Mouse (Mus musculus) liver, embryonic 14.5 days (tissue): Measurements from ENCODE around the gene Gabrg3. TPM values are rescaled to one million over a fixed set of nuclear protein-coding genes. Genes with fewer than 3 reads are reported as not detected.
A peak's percentile ranks its signal among the peaks of the same experiment; 100 is the strongest.

Experiments used
- ATAC-seq: fragments of 200-750 bp; cut with Nextera tagmentation; 2 replicates; pipeline ENCODE4 v1.8.0; 2017; ENCODE audit warnings: moderate number of reproducible peaks, mild to moderate bottlenecking, moderate library complexity; ENCODE audit not compliant: insufficient read depth
- DNase-seq, 3 experiments: peaks; one replicate each; pipeline ENCODE4 v3.0.0-alpha.2; 2012 to 2013; ENCODE audit warnings: low read depth in 3 of 3, low spot score in 3 of 3
- H3K27ac ChIP-seq: fragments of 300-500 bp; sonication (generic); 2 replicates; pipeline ENCODE4 v1.5.1; 2014; ENCODE audit warnings: moderate library complexity, mild to moderate bottlenecking, control low read depth, inconsistent platforms
- H3K27me3 ChIP-seq: fragments of 300-500 bp; sonication (generic); 2 replicates; pipeline ENCODE4 v1.6.1; 2014; ENCODE audit warnings: mild to moderate bottlenecking, low read length, moderate library complexity; ENCODE audit not compliant: control insufficient read depth, insufficient read depth
- H3K36me3 ChIP-seq: fragments of 300-500 bp; sonication (generic); replicated peaks from 2 replicates; pipeline ENCODE4 v1.6.1; 2014; ENCODE audit warnings: low read depth; ENCODE audit not compliant: control insufficient read depth, insufficient read depth
- H3K4me1 ChIP-seq, 2 experiments: fragments of 200-500 bp in 1 of 2; fragments of 300-500 bp in 1 of 2; sonication (generic) in 1 of 2; replicated peaks; 2 replicates each; pipeline ENCODE4 v1.6.1; 2012 to 2014; ENCODE audit warnings: antibody characterized with exemption in 1 of 2, inconsistent platforms in 1 of 2, low read length in 1 of 2; ENCODE audit not compliant: control insufficient read depth in 2 of 2, insufficient read depth in 2 of 2
- H3K4me2 ChIP-seq: fragments of 300-500 bp; sonication (generic); 2 replicates; pipeline ENCODE4 v1.6.1; 2014; ENCODE audit warnings: low read depth, mild to moderate bottlenecking, control low read depth, moderate library complexity
- H3K4me3 ChIP-seq, 2 experiments: fragments of 200-500 bp in 1 of 2; fragments of 300-500 bp in 1 of 2; sonication (generic) in 1 of 2; 2 replicates each; pipeline ENCODE4 v1.5.1; 2012 to 2014; ENCODE audit warnings: low read depth in 2 of 2, low read length in 2 of 2, mild to moderate bottlenecking in 2 of 2, control low read depth in 1 of 2, inconsistent platforms in 1 of 2, moderate library complexity in 1 of 2; ENCODE audit not compliant: insufficient read depth in 1 of 2
- H3K9ac ChIP-seq: fragments of 300-500 bp; sonication (generic); replicated peaks from 2 replicates; pipeline ENCODE4 v1.6.1; 2014; ENCODE audit warnings: mild to moderate bottlenecking, control low read depth, moderate library complexity
- H3K9me3 ChIP-seq: fragments of 300-500 bp; sonication (generic); 2 replicates; pipeline ENCODE4 v1.6.1; 2016; ENCODE audit warnings: low read length, mixed read lengths; ENCODE audit not compliant: control insufficient read depth
- CTCF ChIP-seq: IDR thresholded peaks from 2 replicates; pipeline ENCODE4 v1.5.1; 2016; ENCODE audit warnings: antibody characterized with exemption, low read depth, control low read depth
- EP300 ChIP-seq: IDR thresholded peaks from 2 replicates; pipeline ENCODE4 v1.6.1; 2016; ENCODE audit warnings: antibody characterized with exemption, low read depth
- WGBS: fragments of 180-500 bp; shearing (Covaris S2); extraction: QIAGEN DNeasy Blood & Tissue Kit; methylation state at CpG from one replicate; pipeline ENCODE4 v1.1.7; 2014; ENCODE audit not compliant: insufficient replicate concordance; 5-methylcytosine and 5-hydroxymethylcytosine counted together
- polyA plus RNA-seq, 2 experiments: library from polyadenylated mRNA; depleted of rRNA in 1 of 2; stranded (reverse) in 1 of 2; unstranded in 1 of 2; fragments of >200 nt; fragmentation: Nextera tagmentation in 1 of 2; extraction: Ambion mirVana in 1 of 2; gene quantifications; 2 replicates each; pipeline versions ENCODE4 v1.2.1 to v1.2.3; 2012 to 2014

Gabrg3 gene
- polyA plus RNA-seq (2012; rRNA removed), result 0.01 and 0.03 TPM in 2 replicates
- not detected in 2 replicates for polyA plus RNA-seq (2014; fragmentation: Nextera tagmentation; extraction: Ambion mirVana)

- peaks cover 13% of the 10 kb centered on the region for H3K27me3 ChIP-seq
- no peak for TF ChIP-seq CTCF
- TF ChIP-seq EP300, result no peak
- H3K4me3 ChIP-seq, result no peak within 1 kb of the TSS
- no peak for ATAC-seq
- no peak within 1 kb of the TSS for H3K9ac ChIP-seq
- H3K27ac ChIP-seq, result no peak within 1 kb of the TSS
- peak within 1 kb of the TSS; percentile 20; the same call in 1 of the 2 replicates for H3K4me2 ChIP-seq
- DNase-seq, result no peak
- under 1% methylated on average over 59 of the region's 71 CpGs for WGBS
- no peaks in the 10 kb centered on the region for H3K4me1 ChIP-seq
- no peaks in the 10 kb centered on the region for H3K9me3 ChIP-seq
- H3K36me3 ChIP-seq, result no peaks in the 10 kb centered on the region
Measured at GRCm38 (mm10) chr7:57386517-57387340, at the start of gene Gabrg3. TSS of gene Gabrg3 (minus strand) at chr7:57387188.

GRCm38 (mm10) chr7:57422675-57423074, 35.7 kb upstream of the Gabrg3 start:
- 69% methylated on average over 1 of the region's 1 CpGs for WGBS
- H3K9ac ChIP-seq, result no peak overlapping the region
- H3K4me3 ChIP-seq, result no peak overlapping the region
- ATAC-seq, result no peak
- H3K27me3 ChIP-seq, result no peaks in the 10 kb centered on the region
- H3K9me3 ChIP-seq, result no peaks in the 10 kb centered on the region
- no peak overlapping the region for H3K4me2 ChIP-seq
- H3K27ac ChIP-seq, result no peak overlapping the region
- no peak for DNase-seq
- TF ChIP-seq CTCF (no peak), EP300 (no peak)
- no peaks in the 10 kb centered on the region for H3K36me3 ChIP-seq
- no peaks in the 10 kb centered on the region for H3K4me1 ChIP-seq

DNA sequence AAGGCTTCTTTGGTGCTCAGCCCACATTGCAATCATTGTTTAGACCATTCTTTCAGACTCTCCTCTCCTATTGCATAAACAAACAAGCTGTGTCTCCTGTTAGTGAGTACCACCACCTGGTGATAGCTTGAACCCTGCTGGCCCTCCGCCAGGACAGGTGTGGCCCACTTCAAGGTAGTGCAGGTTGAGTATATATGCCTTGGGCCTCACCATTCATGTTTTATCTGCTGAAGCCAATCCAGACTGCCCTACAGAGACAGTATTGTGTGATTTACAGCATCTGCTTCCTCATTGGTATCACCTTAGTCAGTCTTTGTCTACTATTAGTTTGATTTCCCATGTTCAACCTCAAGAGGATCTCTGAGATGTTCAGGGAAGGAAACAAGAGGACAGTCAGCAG, 34.1 kb upstream of the Gabrg3 start:
- H3K27ac ChIP-seq, result no peak overlapping the region
- H3K4me2 ChIP-seq, result no peak overlapping the region
- DNase-seq (no peak), ATAC-seq (no peak)
- H3K36me3 ChIP-seq, result no peaks in the 10 kb centered on the region
- H3K9ac ChIP-seq, result no peak overlapping the region
- H3K9me3 ChIP-seq, result no peaks in the 10 kb centered on the region
- whole genome bisulfite sequencing, result 68% methylated on average over 1 of the region's 1 CpGs
- H3K4me3 ChIP-seq, result no peak overlapping the region
- TF ChIP-seq CTCF (no peak), EP300 (no peak)
- no peaks in the 10 kb centered on the region for H3K4me1 ChIP-seq
- no peaks in the 10 kb centered on the region for H3K27me3 ChIP-seq

GRCm38 (mm10) chr7:57419392-57419791, 32.4 kb upstream of the Gabrg3 start, which contains the start of gene Gabrb3:
TSS of gene Gabrb3 (plus strand) at chr7:57419692.
- Histone ChIP-seq H3K36me3 (no peaks in the 10 kb centered on the region), H3K9ac (no peak within 1 kb of the TSS), H3K27me3 (no peaks in the 10 kb centered on the region), H3K4me3 (no peak within 1 kb of the TSS), H3K27ac (no peak within 1 kb of the TSS), H3K4me2 (no peak within 1 kb of the TSS), H3K4me1 (no peaks in the 10 kb centered on the region), H3K9me3 (no peaks in the 10 kb centered on the region)
- 56% methylated on average over 2 of the region's 2 CpGs for WGBS
- TF ChIP-seq EP300 (no peak), CTCF (no peak)
- ATAC-seq, result no peak
- DNase-seq, result no peak

DNA sequence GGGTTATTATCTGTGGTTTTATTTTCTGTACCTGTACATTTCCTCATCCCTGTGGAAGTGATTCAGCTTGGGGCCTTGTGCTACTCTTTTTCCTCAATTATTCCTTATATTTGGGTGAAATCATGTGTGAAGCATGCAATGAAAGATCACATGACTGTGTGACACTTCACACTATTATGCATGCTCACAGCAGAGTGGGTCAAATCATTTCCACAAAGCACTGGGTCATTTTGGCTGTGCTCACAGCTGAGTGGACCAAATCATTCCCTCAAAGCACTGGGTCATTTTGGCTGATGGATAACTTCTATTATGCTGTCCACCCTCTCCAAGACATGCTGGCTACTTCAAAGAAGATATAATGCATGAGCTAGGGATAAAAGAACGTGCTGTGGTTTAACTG, 25.9 kb upstream of the Gabrg3 start:
- Histone ChIP-seq H3K36me3 (no peaks in the 10 kb centered on the region), H3K27me3 (no peaks in the 10 kb centered on the region), H3K4me3 (no peak overlapping the region), H3K4me1 (no peaks in the 10 kb centered on the region), H3K9me3 (no peaks in the 10 kb centered on the region), H3K4me2 (no peak overlapping the region), H3K27ac (no peak overlapping the region), H3K9ac (no peak overlapping the region)
- ATAC-seq, result no peak
- no peak for DNase-seq
- WGBS, result 17% methylated on average over 1 of the region's 1 CpGs
- TF ChIP-seq EP300 (no peak), CTCF (no peak)
